Mouse (Mus musculus) fibroblast of lung, adult 2 months (primary cell): ENCODE measurements around the gene Flt4.

Experiments used
- DNase-seq: peaks from one replicate; pipeline ENCODE4 v3.0.0-alpha.2; 2011; ENCODE audit warnings: low read depth

Flt4 gene

GRCm38 (mm10) chr11:49699079-49699478 is 90.0 kb downstream of the Flt4 start:
- DNase-seq, result no peak

- no peak for DNase-seq
Measured at GRCm38 (mm10) chr11:49702014-49702413, 93.0 kb downstream of the Flt4 start.
